Mouse (Mus musculus) monocyte, adult 5-6 weeks (primary cell): ENCODE data around the gene Traf2. TPM values are rescaled to one million over a fixed set of nuclear protein-coding genes. Genes with fewer than 3 reads are reported as not detected.

Experiments used
- ATAC-seq: fragments of 153-309, 156-312 bp; replicated peaks from 2 replicates; pipeline ENCODE4 v1.8.0; 2017; ENCODE audit warnings: mild to moderate bottlenecking; ENCODE audit not compliant: low TSS enrichment, insufficient number of reproducible peaks, severe bottlenecking, poor library complexity, low FRiP score
- total RNA-seq: library from RNA; stranded (forward); fragments of 200-1000, 200-491, 200-594 nt; gene quantifications from 3 replicates; pipeline ENCODE4 v1.2.3, GENCODE M21; 2017

Gene Traf2
- total RNA-seq, 1 experiment from 2014 or later: 16.6 TPM

GRCm38 (mm10) chr2:25477967-25478675 is 68.6 kb downstream of the Traf2 start:
- ATAC-seq: no peak

GRCm38 (mm10) chr2:25477541-25477940 is 69.2 kb downstream of the Traf2 start:
- no peak for ATAC-seq

DNA sequence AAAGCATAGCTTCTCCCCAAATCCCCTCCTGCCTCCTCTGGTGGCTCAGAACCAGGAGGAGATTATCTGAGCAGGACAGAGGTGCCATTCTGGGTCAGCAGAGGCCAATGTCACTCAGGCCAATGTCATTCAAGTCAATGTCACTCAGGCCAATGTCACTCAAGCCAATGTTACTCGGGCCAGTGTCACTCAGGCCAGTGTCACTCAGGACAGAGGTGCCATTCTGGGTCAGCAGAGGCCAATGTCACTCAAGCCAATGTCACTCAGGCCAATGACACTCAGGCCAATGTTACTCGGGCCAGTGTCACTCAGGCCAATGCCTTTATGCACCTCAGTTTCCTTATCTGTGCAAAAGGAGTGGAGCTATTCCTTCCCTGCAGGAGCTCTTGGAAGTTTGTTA is 74.2 kb downstream of the Traf2 start:
- no peak for ATAC-seq

GRCm38 (mm10) chr2:25469969-25470368 is 76.8 kb downstream of the Traf2 start, which contains the start of gene Ptgds:
Ptgds (minus strand) TSS chr2:25470046.
- no peak for ATAC-seq

GRCm38 (mm10) chr2:25468962-25469915 is 77.5 kb downstream of the Traf2 start:
- no peak for ATAC-seq

Other genes starting within 250 kb of the Traf2 start
- gene Grin1, start 227.8 kb downstream of the Traf2 start, total RNA-seq: 0.49 TPM in 1 of 3 replicates, not detected in the others
- 31.6 to 66.4 TPM (median 33.3 TPM) in 3 replicates for gene Man1b1, start 214.6 kb downstream of the Traf2 start, total RNA-seq
- 24.8 to 101 TPM (median 57.4 TPM) in 3 replicates for gene Dpp7, start 190.6 kb downstream of the Traf2 start, total RNA-seq
- 6.6 to 19.5 TPM (median 12.9 TPM) in 3 replicates for gene Uap1l1, start 181.3 kb downstream of the Traf2 start, total RNA-seq
- gene Sapcd2, start 174.6 kb downstream of the Traf2 start, total RNA-seq: 4.3 TPM in 1 of 3 replicates, not detected in the others
- not detected in 3 replicates for gene Entpd2, start 151.1 kb downstream of the Traf2 start, total RNA-seq
- gene Npdc1, start 147.6 kb downstream of the Traf2 start, total RNA-seq: not detected in 3 replicates
- gene Fut7, start 123.7 kb downstream of the Traf2 start, total RNA-seq: 8.9 to 13.9 TPM (median 11.0 TPM) in 3 replicates
- 16.8 to 46.8 TPM (median 17.5 TPM) in 3 replicates for gene Abca2, start 118.2 kb downstream of the Traf2 start, total RNA-seq
- gene Clic3, start 90.1 kb downstream of the Traf2 start, total RNA-seq: not detected in 3 replicates
- gene Paxx, start 85.8 kb downstream of the Traf2 start, total RNA-seq: 21.4 to 39.6 TPM (median 32.9 TPM) in 3 replicates
- gene Ptgds, start 76.9 kb downstream of the Traf2 start, total RNA-seq: not detected in 3 replicates
- not detected in 3 replicates for gene Lcn12, start 53.0 kb downstream of the Traf2 start, total RNA-seq
- 33.3 to 58.1 TPM (median 38.6 TPM) in 3 replicates for gene Fbxw5, start 46.2 kb downstream of the Traf2 start, total RNA-seq
- not detected in 3 replicates for gene C8g, start 45.2 kb downstream of the Traf2 start, total RNA-seq
- 80.0 to 121 TPM (median 114 TPM) in 3 replicates for gene Edf1, start 10.9 kb upstream of the Traf2 start, total RNA-seq
- gene Mamdc4, start 27.9 kb upstream of the Traf2 start, total RNA-seq: 2.8 to 6.2 TPM in 2 of 3 replicates, not detected in the other
- gene Phpt1, start 28.3 kb upstream of the Traf2 start, total RNA-seq: 0.67 to 1.9 TPM (median 1.1 TPM) in 3 replicates
- gene Ajm1, start 34.8 kb upstream of the Traf2 start, total RNA-seq: 0.10 TPM in 1 of 3 replicates, not detected in the others
- 42.7 to 71.6 TPM (median 51.7 TPM) in 3 replicates for gene Rabl6, start 61.6 kb upstream of the Traf2 start, total RNA-seq
- not detected in 3 replicates for gene Ccdc183, start 70.7 kb upstream of the Traf2 start, total RNA-seq
- gene Tmem141, start 75.1 kb upstream of the Traf2 start, total RNA-seq: 12.4 to 19.4 TPM (median 14.3 TPM) in 3 replicates
- gene Fcna, start 81.1 kb upstream of the Traf2 start, total RNA-seq: not detected in 3 replicates
- not detected in 3 replicates for gene Lcn8, start 106.2 kb upstream of the Traf2 start, total RNA-seq
- gene Lcn5, start 111.0 kb upstream of the Traf2 start, total RNA-seq: not detected in 3 replicates
- not detected in 3 replicates for gene Lcn6, start 129.8 kb upstream of the Traf2 start, total RNA-seq
- not detected in 3 replicates for gene Lcn10, start 135.8 kb upstream of the Traf2 start, total RNA-seq
- not detected in 3 replicates for gene Obp2a, start 153.1 kb upstream of the Traf2 start, total RNA-seq
- gene Bmyc, start 159.8 kb upstream of the Traf2 start, total RNA-seq: 1.5 to 4.4 TPM (median 3.9 TPM) in 3 replicates
- not detected in 3 replicates for gene Obp2b, start 190.1 kb upstream of the Traf2 start, total RNA-seq
- gene Lcn3, start 218.6 kb upstream of the Traf2 start, total RNA-seq: not detected in 3 replicates
- gene Lcn11, start 230.1 kb upstream of the Traf2 start, total RNA-seq: not detected in 3 replicates
- not detected in 3 replicates for gene Gm13539, start 235.3 kb upstream of the Traf2 start, total RNA-seq